Mouse (Mus musculus) embryo, embryonic 10 days (tissue): Measurements from ENCODE around the gene Mpnd.
"Not testable (repeated sequence)": the region's sequence is repeated elsewhere in the genome, so short reads cannot be mapped to it uniquely, and the experiment has no call there.

Experiments
- DNase-seq: peaks from one replicate; pipeline ENCODE4 v3.0.0-alpha.2; 2015; ENCODE audit warnings: low spot score

The Mpnd gene

GRCm38 (mm10) chr17:56038583-56039261 is 33.2 kb downstream of the Mpnd start:
- DNase-seq = no peak

- no peak for DNase-seq
Observed at GRCm38 (mm10) chr17:56039345-56039744, 33.8 kb downstream of the Mpnd start.

- peak; percentile 100 for DNase-seq
Observed at GRCm38 (mm10) chr17:56040030-56040856, 34.7 kb downstream of the Mpnd start, which contains the start of gene Chaf1a. TSS of gene Chaf1a (plus strand) at chr17:56040439.

- DNase-seq = no peak
Observed at GRCm38 (mm10) chr17:56040857-56041163, 35.3 kb downstream of the Mpnd start.

- no peak for DNase-seq
Observed at GRCm38 (mm10) chr17:56051369-56051768, 45.9 kb downstream of the Mpnd start.

- no peak for DNase-seq
Observed at GRCm38 (mm10) chr17:56054938-56055337, 49.4 kb downstream of the Mpnd start.

- DNase-seq = no peak
Observed at GRCm38 (mm10) chr17:56055945-56056678, 50.6 kb downstream of the Mpnd start.

- no peak for DNase-seq
Observed at GRCm38 (mm10) chr17:56057381-56058120, 52.0 kb downstream of the Mpnd start.

- no peak for DNase-seq
Observed at GRCm38 (mm10) chr17:56062081-56062480, 56.6 kb downstream of the Mpnd start.

- DNase-seq = not testable (repeated sequence)
Observed at GRCm38 (mm10) chr17:56065715-56066114, 60.2 kb downstream of the Mpnd start.
